Mouse (Mus musculus): ENCODE data around the gene Gadd45gip1. TPM values are rescaled to one million over a fixed set of nuclear protein-coding genes. Genes with fewer than 3 reads are reported as not detected.

Gene Gadd45gip1
- 21.3 and 31.7 TPM in 2 replicates for polyA plus RNA-seq (2012; rRNA removed)

GRCm38 (mm10) chr8:84831490-84831889 is at the start of gene Gadd45gip1:
Gadd45gip1 (plus strand) TSS chr8:84831522.
- Histone ChIP-seq H3K4me1 (ENCODE audit: control insufficient read depth, insufficient read depth, low read length) (peaks cover 2% of the 10 kb centered on the region; the same call in 1 of the 2 replicates), H3K4me3 (replicated peaks; ENCODE audit: extremely low read depth, low read depth, low read length) (peak within 1 kb of the TSS; percentile 99)
- no peak for TF ChIP-seq POLR2A (IDR thresholded peaks at IDR 0.05; ENCODE audit: borderline replicate concordance, extremely low read depth, low read depth, low read length)
- no peak for TF ChIP-seq CTCF (IDR thresholded peaks at IDR 0.05; ENCODE audit: insufficient read depth, low read length)
- DNase-seq = no peak
- 37% methylated on average over 11 of the region's 11 CpGs for WGBS

GRCm38 (mm10) chr8:84781686-84782505 is 49.4 kb upstream of the Gadd45gip1 start:
- H3K4me3 ChIP-seq (replicated peaks; ENCODE audit: extremely low read depth, low read depth, low read length) = no peak overlapping the region
- no peak for TF ChIP-seq CTCF (IDR thresholded peaks at IDR 0.05; ENCODE audit: insufficient read depth, low read length)
- no peak for TF ChIP-seq POLR2A (IDR thresholded peaks at IDR 0.05; ENCODE audit: borderline replicate concordance, extremely low read depth, low read depth, low read length)
- 46% methylated on average over 5 of the region's 5 CpGs for WGBS
- DNase-seq = no peak
- H3K4me1 ChIP-seq (ENCODE audit: control insufficient read depth, insufficient read depth, low read length) = peaks cover 31% of the 10 kb centered on the region

- 76% methylated on average over 10 of the region's 10 CpGs for WGBS
- Histone ChIP-seq H3K4me1 (ENCODE audit: control insufficient read depth, insufficient read depth, low read length) (peaks cover 36% of the 10 kb centered on the region), H3K4me3 (replicated peaks; ENCODE audit: extremely low read depth, low read depth, low read length) (no peak overlapping the region)
- DNase-seq = no peak
- TF ChIP-seq CTCF (IDR thresholded peaks at IDR 0.05; ENCODE audit: insufficient read depth, low read length) (no peak), POLR2A (IDR thresholded peaks at IDR 0.05; ENCODE audit: borderline replicate concordance, extremely low read depth, low read depth, low read length) (no peak)
Observed at GRCm38 (mm10) chr8:84782680-84783079, 48.6 kb upstream of the Gadd45gip1 start.

- TF ChIP-seq CTCF (IDR thresholded peaks at IDR 0.05; ENCODE audit: insufficient read depth, low read length) (no peak), POLR2A (IDR thresholded peaks at IDR 0.05; ENCODE audit: borderline replicate concordance, extremely low read depth, low read depth, low read length) (no peak)
- H3K4me1 ChIP-seq (ENCODE audit: control insufficient read depth, insufficient read depth, low read length) = peaks cover 36% of the 10 kb centered on the region
- DNase-seq = no peak
- H3K4me3 ChIP-seq (replicated peaks; ENCODE audit: extremely low read depth, low read depth, low read length) = no peak overlapping the region
- WGBS = 78% methylated on average over 11 of the region's 11 CpGs
Observed at GRCm38 (mm10) chr8:84783198-84783918, 48.0 kb upstream of the Gadd45gip1 start.

GRCm38 (mm10) chr8:84783919-84784581 is 47.3 kb upstream of the Gadd45gip1 start:
- peaks cover 34% of the 10 kb centered on the region for H3K4me1 ChIP-seq (ENCODE audit: control insufficient read depth, insufficient read depth, low read length)
- 34% methylated on average over 33 of the region's 33 CpGs for WGBS

GRCm38 (mm10) chr8:84784681-84785505 is 46.4 kb upstream of the Gadd45gip1 start:
- H3K4me3 ChIP-seq (replicated peaks; ENCODE audit: extremely low read depth, low read depth, low read length) = no peak overlapping the region
- H3K4me1 ChIP-seq (ENCODE audit: control insufficient read depth, insufficient read depth, low read length) = peaks cover 41% of the 10 kb centered on the region
- TF ChIP-seq POLR2A (IDR thresholded peaks at IDR 0.05; ENCODE audit: borderline replicate concordance, extremely low read depth, low read depth, low read length) (no peak), CTCF (IDR thresholded peaks at IDR 0.05; ENCODE audit: insufficient read depth, low read length) (no peak)
- DNase-seq = no peak
- 38% methylated on average over 48 of the region's 48 CpGs for WGBS

More at GRCm38 (mm10) chr8:84783919-84784581, 47.3 kb upstream of the Gadd45gip1 start:
- DNase-seq = no peak
- no peak for TF ChIP-seq CTCF (IDR thresholded peaks at IDR 0.05; ENCODE audit: insufficient read depth, low read length)
- TF ChIP-seq POLR2A (IDR thresholded peaks at IDR 0.05; ENCODE audit: borderline replicate concordance, extremely low read depth, low read depth, low read length) = no peak
- peak overlapping the region; percentile 11 for H3K4me3 ChIP-seq (replicated peaks; ENCODE audit: extremely low read depth, low read depth, low read length)

- no peak for DNase-seq
- Histone ChIP-seq H3K4me1 (ENCODE audit: control insufficient read depth, insufficient read depth, low read length) (peaks cover 43% of the 10 kb centered on the region), H3K4me3 (replicated peaks; ENCODE audit: extremely low read depth, low read depth, low read length) (no peak overlapping the region)
- 58% methylated on average over 11 of the region's 11 CpGs for WGBS
- TF ChIP-seq CTCF (IDR thresholded peaks at IDR 0.05; ENCODE audit: insufficient read depth, low read length) = no peak
- no peak for TF ChIP-seq POLR2A (IDR thresholded peaks at IDR 0.05; ENCODE audit: borderline replicate concordance, extremely low read depth, low read depth, low read length)
Observed at GRCm38 (mm10) chr8:84785506-84785755, 45.9 kb upstream of the Gadd45gip1 start.

- H3K4me1 ChIP-seq (ENCODE audit: control insufficient read depth, insufficient read depth, low read length) = peaks cover 49% of the 10 kb centered on the region
- TF ChIP-seq POLR2A (IDR thresholded peaks at IDR 0.05; ENCODE audit: borderline replicate concordance, extremely low read depth, low read depth, low read length) (no peak), CTCF (IDR thresholded peaks at IDR 0.05; ENCODE audit: insufficient read depth, low read length) (no peak)
- H3K4me3 ChIP-seq (replicated peaks; ENCODE audit: extremely low read depth, low read depth, low read length) = no peak overlapping the region
- peak; percentile 64 for DNase-seq
- 48% methylated on average over 38 of the region's 38 CpGs for WGBS
Observed at GRCm38 (mm10) chr8:84785756-84786677, 45.3 kb upstream of the Gadd45gip1 start.

All from lung, adult 2 months (tissue).